Mouse (Mus musculus): ENCODE measurements around the gene Zdhhc3.

The Zdhhc3 gene

DNA sequence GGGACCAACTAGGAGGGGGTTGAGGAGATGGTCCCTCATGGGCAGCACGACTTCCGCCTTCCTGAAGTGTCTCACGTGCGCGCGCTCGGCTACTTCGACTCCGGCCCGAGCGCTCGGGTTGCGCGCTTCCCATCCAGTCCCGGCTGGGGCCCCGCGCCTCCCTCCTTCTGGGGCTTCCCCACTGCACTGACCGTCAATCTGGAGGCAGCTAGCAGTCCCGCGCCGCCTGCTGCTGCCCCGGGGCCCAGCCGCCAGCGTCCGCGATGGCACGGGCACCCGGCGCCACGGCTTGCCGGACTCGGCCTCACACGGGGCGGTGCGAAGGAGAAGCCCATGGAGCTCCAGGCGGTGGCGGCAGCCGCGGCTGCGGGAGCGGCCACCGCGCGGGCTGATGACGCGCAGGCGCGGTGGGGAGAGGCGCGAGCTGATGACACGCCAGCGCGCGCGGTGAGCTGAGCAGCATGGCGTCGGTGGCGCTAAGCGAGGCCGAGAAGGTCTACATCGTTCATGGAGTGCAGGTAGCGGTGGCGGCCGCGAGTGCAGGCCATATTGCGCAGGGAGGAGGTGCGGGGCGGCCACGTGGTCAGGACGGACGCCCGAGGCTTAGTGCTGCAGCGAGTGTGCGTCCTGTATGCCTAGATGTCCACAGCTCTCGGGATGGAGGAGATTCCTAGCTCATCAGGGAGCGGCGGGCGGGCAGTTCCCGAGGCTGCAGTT lies at the start of gene Zdhhc3, which contains the start of gene Exosc7:
Zdhhc3 (minus strand) TSS at position 401 of the 717 bp plus-strand sequence.
Exosc7 (plus strand) TSS at position 411 of the 717 bp plus-strand sequence.
- peak; percentile 85 for DNase-seq (ENCODE audit: low spot score)

DNA sequence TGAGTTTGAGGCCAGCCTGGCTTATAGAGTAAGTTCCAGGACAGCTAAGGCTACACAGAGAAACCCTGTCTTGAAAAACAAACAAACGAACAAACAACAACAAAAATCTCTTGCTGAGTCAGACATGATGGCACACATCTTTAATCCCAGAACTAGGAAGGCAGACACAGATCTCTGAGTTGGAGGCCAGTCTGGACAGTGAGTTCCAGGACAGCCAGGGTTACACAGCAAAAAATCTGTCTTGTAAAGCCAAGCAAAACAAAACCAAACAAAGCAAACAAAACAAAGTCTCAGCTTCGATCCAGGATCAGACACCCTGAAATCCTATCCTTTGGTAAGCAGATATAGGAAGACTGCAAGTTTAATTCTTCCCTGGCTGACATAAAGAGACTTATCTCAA lies 48.8 kb upstream of the Zdhhc3 start:
- DNase-seq (ENCODE audit: low spot score) = no peak

DNA sequence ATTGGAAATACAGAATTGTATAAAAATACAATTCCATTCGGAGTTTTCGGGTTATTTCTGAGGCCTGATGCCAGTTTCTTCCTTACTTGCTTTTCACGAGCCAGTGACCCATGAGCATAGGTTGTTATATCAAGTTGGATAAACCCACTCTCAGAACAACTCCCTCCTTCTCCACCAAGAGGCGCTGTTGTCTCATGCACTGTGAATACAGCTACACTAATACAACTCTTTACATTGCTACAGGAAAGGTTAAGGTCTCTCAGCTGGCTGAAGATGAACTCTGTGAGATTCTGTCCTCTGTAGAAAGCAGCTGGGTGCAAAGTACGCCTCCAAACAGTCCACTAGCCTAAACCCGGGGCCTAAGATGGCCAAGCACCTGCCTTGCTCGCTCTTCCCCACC lies 46.3 kb upstream of the Zdhhc3 start:
- peak; percentile 80 for DNase-seq (ENCODE audit: low spot score)

DNA sequence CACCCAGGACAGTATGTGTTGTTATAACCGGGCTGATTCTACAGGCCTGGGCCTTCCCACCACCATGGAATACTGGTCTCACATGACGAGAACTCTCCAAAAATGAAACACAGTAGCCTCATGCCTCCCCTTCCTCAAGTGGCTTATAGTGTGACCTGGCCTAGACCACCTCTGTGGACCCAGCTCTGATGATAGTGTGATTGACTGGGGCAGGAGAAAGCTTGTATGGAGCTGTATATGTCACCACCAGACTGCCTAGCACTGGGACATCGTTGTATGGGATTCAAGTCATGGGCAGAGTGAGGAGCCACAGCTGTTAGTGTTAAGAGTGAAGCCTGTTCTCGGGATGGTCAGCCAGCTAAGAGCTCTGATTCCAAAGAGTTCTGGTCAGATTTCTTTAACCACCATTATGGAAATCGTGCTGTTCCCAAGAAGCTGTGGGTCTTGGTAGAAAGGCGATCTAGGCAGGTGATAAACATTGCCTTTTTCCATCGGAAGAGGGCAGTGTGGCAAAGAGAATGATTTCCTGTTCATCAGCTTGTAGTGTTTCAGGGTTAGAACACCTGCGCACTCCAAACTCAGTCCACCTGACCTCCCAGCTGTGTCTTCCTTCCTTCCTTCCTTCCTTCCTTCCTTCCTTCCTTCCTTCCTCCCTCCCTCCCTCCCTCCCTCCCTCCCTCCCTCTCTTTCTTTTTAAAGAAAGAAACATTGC lies 45.3 kb upstream of the Zdhhc3 start:
- no peak for DNase-seq (ENCODE audit: low spot score)

DNA sequence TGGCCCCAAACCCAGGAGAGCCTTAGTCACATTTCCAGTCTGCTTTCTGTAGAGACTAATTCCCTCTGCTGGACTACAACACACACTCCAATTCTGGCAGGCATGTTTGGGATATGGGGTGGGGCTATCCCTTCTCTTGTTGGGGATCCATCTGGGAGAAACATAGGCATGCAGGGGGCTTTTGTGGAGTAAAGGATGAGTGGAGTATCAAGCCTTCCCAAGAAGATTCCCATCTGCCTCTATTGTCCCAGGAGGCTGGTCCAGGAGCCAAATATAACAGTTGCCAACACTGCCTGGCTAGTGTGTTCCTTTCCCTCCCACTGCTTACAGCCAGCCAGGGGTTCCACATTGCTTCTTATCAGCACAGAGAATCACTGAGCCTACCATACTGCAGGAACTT lies 44.7 kb upstream of the Zdhhc3 start:
- DNase-seq (ENCODE audit: low spot score) = peak; percentile 25

DNA sequence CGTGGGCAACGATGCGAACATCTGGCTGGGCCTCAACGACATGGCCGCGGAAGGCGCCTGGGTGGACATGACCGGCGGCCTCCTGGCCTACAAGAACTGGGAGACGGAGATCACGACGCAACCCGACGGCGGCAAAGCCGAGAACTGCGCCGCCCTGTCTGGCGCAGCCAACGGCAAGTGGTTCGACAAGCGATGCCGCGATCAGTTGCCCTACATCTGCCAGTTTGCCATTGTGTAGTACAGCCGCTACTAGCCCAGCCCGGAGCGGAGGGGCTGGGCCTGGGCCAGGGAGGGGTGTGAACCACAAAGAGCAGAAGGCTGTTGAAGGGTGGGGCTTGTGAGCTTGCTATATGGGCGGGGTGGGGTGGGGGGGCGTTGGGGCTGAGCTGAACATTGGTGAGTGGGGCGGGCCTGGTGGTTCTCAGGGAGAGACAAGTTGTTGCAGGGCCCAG lies 43.9 kb upstream of the Zdhhc3 start:
- DNase-seq (ENCODE audit: low spot score) = peak; percentile 81

DNA sequence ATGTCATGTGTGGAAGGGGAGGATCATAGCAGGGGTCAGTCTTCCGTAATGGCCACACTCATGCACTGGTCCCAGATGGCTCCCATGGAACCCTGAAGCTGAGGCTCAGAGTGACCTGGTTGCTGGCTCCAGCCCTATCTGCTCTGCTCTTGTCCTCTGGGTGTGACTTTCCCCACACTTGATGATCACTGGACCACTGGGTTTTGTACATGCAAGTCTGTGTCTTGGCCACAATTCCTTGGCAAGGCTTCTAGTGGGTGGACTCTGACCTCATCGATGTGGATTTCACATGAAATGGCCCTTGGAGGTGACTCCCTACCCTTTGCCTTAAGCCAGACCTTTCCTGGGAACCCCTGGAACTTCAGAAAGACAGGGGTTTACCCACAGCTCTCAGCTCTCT lies 40.1 kb upstream of the Zdhhc3 start:
- DNase-seq (ENCODE audit: low spot score) = peak; percentile 35

DNA sequence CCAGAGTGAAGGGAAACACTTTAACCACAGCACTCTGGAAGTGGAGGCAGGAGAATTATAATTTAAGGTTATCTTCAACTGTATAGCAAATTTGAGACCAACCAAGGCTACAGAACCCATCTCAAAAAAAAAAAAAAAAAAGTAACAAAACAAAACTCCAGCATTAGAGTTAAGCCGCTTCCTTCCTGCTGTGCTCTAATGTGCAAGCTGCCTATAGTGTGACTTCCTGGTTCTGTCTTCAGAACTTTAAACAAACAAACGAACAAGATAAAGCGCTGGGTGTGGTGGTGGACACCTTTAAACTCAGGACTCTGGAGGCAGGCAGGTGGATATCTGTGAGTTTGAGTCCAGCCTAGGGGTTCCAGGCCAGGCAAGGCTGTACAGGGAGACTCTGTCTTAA lies 39.0 kb upstream of the Zdhhc3 start:
- DNase-seq (ENCODE audit: low spot score) = no peak

DNA sequence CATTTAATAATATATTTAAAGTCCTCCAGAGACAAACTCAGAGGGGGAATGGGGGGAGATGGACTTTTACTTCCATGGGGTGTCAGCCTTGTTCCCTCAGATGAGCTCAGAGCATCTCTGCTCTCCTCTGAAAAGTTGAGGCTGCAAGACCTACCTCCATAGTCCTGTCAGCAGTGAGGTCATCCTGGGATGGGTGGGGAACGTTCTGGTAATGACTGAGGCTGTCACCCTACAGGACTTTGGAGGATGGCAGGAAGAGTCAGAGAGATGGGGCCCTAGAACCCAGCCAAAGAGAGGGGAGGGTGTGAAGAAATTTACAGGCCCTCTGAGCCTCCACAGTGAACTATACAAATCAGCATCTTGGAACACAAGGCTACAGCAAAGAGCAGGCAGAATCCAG lies 38.6 kb upstream of the Zdhhc3 start:
- no peak for DNase-seq (ENCODE audit: low spot score)

DNA sequence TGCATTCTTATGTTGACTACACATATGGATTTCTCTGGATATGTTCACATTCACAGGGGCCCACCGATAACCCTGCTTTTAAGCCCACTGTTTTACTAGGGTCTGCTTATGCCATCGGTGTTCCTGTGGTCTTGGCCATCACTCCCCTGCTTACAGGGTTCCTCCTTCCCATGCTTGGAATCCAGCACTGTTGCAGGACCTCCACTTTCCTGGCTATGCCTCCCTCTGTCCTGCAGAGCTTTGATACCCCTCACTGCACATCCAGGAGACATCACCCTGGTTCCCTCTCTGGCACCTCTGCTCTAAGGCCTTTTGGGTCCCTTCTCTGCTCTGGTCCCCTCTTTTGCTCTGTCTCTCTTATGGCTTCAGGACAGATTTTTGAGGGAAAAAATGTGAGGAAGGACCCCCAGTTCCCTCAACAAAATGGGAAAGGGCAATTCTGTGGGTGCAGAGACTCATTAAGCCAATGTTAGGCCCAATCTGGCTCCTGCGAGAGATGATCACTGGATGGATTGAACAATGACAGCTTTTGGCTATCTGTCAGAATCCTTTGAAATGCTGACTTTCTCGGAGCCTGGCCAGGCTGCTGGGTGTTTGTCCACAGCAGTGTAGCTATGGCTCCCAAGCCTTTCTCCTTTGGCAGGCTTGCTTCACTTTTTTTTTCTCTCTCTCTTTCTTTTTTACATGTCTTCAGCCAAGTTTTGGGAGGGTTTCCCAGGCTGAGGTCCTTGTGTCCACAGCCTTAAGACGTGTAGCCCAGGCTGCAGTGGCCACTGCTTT lies 37.4 kb upstream of the Zdhhc3 start, which contains the start of gene Clec3b:
Clec3b (plus strand) TSS at position 706 of the 780 bp plus-strand sequence.
- peak; percentile 57 for DNase-seq (ENCODE audit: low spot score)

DNA sequence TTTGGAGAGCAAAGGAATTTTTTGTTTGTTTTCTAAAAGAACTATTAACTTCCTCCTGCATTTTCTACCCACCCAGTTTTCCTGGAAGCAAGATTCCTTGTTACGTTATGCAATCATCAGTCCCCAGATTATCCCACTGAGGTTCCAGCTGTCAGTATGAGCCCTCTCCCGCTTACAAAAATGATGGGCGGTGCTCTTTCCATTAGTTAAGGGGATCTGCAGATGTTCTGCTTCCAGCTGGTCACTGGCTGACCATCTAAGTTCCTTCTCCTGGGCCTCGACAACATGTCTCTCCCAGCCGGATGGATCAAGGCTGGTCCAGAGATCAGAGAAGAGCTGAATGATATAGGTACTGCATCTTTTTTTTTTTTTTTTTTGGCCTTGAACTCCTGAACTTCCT lies 35.4 kb upstream of the Zdhhc3 start:
- DNase-seq (ENCODE audit: low spot score) = peak; percentile 53

DNA sequence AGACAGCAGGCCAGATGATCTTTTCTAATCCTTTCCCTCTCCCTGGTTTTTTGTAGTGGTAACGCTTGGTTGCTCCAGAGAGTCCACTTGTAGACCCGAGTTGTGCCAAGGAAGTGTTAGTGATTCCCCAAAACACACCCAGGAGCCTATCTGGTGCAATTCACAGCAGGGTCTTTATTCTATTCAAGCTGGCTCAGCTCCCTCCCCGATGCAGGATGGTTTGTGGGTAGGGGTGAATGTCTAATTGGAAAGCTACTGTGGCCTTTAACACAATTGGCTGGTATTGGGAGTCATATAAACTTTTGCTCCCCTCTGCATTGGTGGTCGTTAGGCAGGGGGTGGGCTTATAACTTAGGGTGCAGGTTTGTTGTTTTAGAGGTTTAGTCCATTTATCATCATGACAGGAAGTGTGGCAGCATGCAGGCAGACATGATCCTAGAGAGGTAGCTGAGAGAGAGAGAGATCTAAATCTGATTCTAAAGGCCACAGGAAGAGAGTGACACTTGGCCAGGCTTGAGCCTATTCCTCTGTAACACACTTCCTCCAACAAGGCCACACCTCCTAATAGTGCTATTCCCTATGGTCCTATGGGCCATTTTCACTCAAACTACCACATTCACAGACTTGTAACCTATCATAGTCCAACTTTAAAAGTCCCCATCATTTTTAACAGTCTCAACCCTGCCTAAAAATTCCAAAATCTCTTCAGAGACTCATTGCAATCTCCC lies 27.0 kb upstream of the Zdhhc3 start:
- no peak for DNase-seq (ENCODE audit: low spot score)

DNA sequence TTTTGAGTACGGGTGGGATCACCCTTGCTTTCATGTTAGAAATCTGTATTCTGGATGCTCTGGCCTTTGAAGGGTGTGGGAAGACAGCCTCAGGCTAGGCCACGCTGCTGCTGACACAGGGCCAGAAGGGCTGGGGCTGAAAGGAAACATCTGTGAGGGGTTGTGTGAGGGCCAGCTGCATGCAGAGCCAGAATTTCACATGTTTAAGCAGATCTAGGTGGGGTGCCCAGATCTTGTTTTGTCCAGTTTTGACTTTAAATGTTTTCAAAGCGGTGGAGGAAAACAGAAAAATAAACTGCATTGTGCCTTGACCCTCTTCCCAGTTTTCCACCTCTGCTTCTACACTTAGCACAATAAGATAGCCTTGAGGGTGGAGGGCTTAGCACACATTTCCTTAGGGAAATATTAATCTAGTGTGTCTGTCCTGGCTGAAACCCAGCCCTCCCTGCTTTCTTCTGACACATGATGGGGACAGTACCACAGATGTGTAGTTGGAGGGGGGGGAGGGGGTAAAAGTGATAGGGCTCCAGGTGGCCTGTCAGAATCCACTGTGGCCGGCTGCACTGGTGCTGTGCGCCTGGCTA lies 26.0 kb upstream of the Zdhhc3 start:
- peak; percentile 78 for DNase-seq (ENCODE audit: low spot score)

DNA sequence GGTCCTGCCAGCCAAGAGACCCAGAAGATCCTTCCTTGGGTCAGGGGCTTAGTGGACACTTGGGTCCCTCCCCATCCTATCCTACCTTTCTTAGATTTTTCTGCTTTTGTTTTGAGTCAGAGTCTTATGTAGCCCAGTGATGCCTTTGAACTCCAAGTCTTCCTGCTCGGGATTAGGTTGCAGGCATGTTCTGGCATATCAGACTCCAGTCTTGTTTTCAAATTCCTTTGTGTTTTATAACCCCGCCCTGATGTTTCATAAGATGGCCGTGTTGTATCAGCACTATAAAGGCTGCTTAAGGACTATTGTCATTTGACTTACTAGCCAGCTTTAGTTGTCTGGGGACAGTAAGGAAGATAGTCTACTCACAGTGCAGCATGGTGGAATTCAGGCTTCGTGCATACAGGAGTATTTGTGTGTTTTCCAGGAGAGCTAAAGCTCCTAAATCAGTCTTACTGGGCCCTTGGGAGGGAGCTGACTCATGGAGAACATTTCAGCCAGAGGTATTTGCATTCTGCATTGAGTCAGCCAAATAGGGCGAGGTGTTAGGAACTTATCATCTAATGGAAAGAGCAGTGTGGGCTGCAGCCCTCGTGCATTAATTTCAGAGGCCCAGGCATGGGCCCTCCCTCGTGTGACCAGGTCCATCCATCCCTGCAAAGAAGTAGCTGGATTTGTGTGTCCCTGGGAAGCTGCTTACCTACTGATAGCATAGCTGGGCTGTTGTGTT lies 24.1 kb upstream of the Zdhhc3 start:
- DNase-seq (ENCODE audit: low spot score) = peak; percentile 65

DNA sequence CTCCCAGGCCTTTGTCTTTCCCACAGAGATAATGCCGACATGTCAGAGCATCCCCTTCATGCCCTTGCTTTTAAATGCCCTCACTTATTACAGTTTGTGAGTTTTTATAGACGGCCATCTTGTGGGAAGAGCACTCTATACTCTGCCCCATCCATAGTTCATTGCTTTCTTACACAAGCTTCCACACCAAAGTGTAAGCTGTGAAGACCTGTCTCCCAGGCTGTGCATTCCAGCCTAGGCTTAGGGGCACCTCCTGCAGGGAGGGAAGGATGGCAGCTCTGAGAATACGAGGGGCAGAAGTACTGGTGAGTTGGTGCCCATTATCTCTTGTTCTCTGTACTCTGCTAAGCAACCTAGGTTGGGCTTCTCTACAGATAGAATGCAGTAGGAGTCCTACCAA lies 20.0 kb upstream of the Zdhhc3 start:
- DNase-seq (ENCODE audit: low spot score) = no peak

DNA sequence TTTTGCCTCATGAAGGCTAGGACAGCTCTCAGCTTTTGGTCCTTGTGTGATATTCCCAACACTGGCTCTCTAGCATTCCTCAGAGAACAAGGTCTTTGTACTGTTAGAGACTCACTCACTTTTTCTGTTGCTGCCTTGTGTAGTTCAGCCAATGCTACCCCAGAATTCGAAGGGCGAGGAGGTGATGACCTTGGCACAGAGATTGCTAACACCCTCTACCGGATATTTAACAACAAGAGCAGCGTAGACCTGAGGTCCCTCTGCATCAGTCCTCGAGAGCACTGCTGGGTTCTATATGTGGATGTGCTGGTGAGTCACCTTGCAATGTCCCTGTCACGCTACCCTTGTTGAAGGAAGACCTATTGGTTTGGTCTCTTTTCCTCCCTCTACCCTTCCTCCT lies 14.7 kb upstream of the Zdhhc3 start:
- DNase-seq (ENCODE audit: low spot score) = no peak

DNA sequence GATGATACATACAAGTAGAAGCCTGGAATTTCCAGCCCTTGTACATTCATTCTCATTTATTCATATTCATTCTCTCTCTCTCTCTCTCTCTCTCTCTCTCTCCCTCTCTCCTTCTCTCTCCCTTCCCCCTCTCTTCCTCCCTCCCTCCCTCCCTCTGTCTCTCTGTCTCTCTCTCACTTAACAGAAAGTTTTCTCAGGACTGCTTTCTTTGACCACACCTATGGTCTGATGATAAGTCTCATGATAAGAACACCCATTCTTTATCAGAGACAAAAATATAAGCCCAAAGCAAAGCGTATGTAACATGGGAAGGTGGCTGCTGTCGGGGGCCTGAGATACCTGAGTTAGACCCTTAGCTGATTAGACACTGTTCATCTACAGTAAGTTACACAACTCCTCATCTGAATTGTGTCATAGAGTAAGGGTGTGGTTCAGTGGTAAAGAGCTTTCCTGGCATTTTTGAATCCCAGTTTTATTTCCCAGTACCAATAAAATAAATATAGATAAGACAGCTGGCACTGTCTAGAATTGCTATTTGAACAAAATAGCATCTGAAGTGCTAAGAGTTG lies 11.5 kb upstream of the Zdhhc3 start:
- no peak for DNase-seq (ENCODE audit: low spot score)

DNA sequence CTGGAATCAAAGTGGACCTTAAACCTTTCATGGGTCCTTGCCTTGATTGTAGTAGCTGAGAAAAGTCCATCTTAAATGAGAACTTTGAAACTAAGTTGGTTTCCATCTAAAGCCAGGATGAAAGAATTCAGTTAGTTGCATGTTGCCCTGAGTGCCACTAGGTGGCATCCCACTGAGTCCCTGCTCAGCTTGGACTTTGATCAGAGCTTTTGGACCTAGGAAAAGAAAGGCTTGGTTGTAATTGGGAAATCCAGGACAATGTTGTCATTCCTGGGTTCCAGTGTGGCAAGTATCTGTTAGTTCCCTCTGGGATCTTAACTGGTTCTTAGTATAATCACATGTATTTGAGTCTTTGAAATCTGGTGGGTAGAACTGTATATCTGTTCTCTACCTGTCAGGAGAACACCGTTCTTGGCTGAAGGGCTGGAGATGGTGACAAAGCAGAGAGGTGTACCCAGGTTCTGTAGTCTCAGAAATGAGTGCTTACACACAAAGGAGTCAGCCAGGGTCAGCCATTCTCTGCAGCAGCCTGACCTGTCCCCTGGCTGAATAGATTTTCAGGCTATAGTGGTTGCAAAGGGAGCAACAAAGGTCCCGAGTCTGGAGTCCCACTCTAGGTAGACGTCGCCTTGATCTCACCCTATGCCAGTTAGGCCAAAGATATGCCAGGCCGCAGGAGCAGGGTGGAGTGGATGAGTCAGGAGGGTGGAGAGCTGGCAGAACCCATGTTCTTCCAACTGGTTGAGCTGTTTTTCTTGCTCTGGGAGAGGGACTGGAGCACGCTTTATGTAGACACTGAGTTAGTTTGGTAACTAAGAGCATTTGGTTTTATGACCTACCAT lies 10.8 kb upstream of the Zdhhc3 start:
- peak; percentile 38 for DNase-seq (ENCODE audit: low spot score)

DNA sequence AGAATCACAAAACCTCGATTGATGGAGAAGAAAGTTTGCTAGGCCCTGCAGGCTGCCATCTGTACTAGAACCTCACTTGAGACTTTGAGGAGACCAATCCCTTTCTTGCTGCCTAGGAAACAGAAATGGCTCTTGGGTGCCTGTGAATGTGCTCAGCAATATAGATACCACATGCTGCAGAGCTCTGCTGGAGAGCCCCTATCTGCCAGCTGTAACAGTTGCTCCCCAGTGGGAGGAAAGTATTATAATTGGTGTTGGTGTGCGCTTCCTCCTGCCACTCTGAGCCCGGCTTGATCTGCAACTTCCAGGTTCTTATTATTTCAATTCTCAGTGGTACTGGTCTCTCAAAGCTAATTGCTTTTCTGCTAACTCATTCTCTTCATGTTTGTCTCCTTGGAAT lies 10.0 kb upstream of the Zdhhc3 start:
- no peak for DNase-seq (ENCODE audit: low spot score)

DNA sequence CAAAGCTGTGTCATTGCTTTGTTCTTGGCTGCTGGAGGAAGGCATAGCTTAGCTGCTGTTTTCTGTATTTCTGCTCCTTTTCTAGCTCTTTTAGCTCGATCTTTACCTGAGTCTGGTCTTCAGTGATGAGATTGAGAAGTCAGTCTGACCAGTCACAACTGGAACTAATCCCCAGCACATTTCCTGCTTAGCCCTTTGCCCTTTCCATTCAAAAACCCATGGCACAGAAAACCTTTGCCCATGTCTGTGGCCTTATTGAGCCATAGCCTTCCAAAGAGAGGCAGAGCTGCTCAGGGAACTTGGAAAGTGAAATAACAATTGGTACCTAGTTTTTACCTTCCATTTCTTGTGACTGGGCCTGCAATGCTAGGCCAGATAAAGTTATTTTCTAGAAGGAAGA lies 2.6 kb upstream of the Zdhhc3 start:
- no peak for DNase-seq (ENCODE audit: low spot score)
